29 mouse cellular contexts compared by ENCODE assay signal in the genomic region with DNA sequence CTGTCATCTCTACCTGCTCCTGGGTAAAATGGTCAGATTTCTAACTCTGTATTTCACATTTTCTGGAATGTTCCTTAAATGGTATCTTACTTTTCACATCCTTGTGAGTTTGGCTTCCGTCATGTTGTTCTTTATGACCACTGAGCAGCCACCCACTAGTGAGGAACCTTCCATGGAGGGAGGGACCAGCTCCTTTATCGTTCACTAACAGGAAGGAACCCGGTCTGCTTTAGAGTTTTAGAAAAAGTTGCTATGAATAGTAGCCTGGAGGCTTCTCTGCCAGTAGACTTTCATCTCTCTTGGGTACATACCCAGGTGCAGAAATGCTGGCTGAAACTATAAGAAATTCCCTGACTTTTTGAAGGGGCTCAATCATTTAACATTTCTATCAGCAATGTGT.
DNase-seq lines count a peak whose midpoint lies in the region; ATAC-seq and TF ChIP-seq lines count a peak whose summit lies in the region.
"Had no signal": no experiment of that assay in that cellular context is flagged by ENCODE, and none has a peak within 500 bp of the region (broad histone marks: within the 10 kb centered on the region; RNA-seq: fewer than 3 reads in every experiment).

No protein-coding gene starts in this region.

- peaks cover 82% of the 10 kb centered on the region for H3K4me1 ChIP-seq in liver, embryonic 12.5 days
- peaks cover 48% of the 10 kb centered on the region for H3K4me1 ChIP-seq in liver, embryonic 11.5 days (replicated peaks; ENCODE audit: control insufficient read depth, insufficient read depth, low read length)
- H3K4me1 ChIP-seq in liver, postnatal 0 days (ENCODE audit: insufficient read depth): peaks cover 59% of the 10 kb centered on the region
- H3K4me1 ChIP-seq: forebrain, embryonic 12.5 days; neural tube, embryonic 12.5 days had no signal

- no peak overlapping the region for H3K4me3 ChIP-seq in gastrocnemius, adult 2 months
- H3K4me3 ChIP-seq in liver, embryonic 12.5 days: no peak overlapping the region
- no peak overlapping the region for H3K4me3 ChIP-seq in liver, embryonic 11.5 days (ENCODE audit: low read depth, low read length)
- no peak overlapping the region for H3K4me3 ChIP-seq in liver, postnatal 0 days (ENCODE audit: low read depth, low read length)
- H3K4me3 ChIP-seq: forebrain, embryonic 12.5 days; hindbrain, embryonic 13.5 days; limb, embryonic 12.5 days; neural tube, embryonic 12.5 days had no signal

- 23% methylated on average over 3 of the region's 3 CpGs for WGBS in liver, embryonic 12.5 days (ENCODE audit: insufficient replicate concordance)
- WGBS in liver, embryonic 11.5 days: 44% methylated on average over 3 of the region's 3 CpGs
- 27% methylated on average over 3 of the region's 3 CpGs for WGBS in liver, postnatal 0 days (ENCODE audit: insufficient replicate concordance)

- H3K4me2 ChIP-seq in liver, embryonic 12.5 days: no peak overlapping the region
- no peak overlapping the region for H3K4me2 ChIP-seq in liver, embryonic 11.5 days
- H3K4me2 ChIP-seq in liver, postnatal 0 days (ENCODE audit: low read depth, low read length): no peak overlapping the region
- H3K4me2 ChIP-seq: forebrain, embryonic 12.5 days; heart, embryonic 11.5 days; hindbrain, embryonic 13.5 days; limb, embryonic 12.5 days; midbrain, embryonic 11.5 days; neural tube, embryonic 12.5 days had no signal

- intact Hi-C loops in gastrocnemius, adult 2 months (cut with DNase I): no loop called here

- H3K27me3 ChIP-seq in liver, embryonic 12.5 days (replicated peaks): no peaks in the 10 kb centered on the region
- no peaks in the 10 kb centered on the region for H3K27me3 ChIP-seq in liver, embryonic 11.5 days (replicated peaks; ENCODE audit: control insufficient read depth, insufficient read depth, low read length)
- no peaks in the 10 kb centered on the region for H3K27me3 ChIP-seq in liver, postnatal 0 days (ENCODE audit: insufficient read depth, low read length)
- H3K27me3 ChIP-seq: forebrain, embryonic 12.5 days; hindbrain, embryonic 13.5 days; limb, embryonic 12.5 days; neural tube, embryonic 12.5 days had no signal

- H3K36me3 ChIP-seq in liver, embryonic 12.5 days: no peaks in the 10 kb centered on the region
- no peaks in the 10 kb centered on the region for H3K36me3 ChIP-seq in liver, embryonic 11.5 days (ENCODE audit: control insufficient read depth, insufficient read depth, low read length)
- H3K36me3 ChIP-seq in liver, postnatal 0 days (replicated peaks; ENCODE audit: insufficient read depth, low read length): no peaks in the 10 kb centered on the region
- H3K36me3 ChIP-seq: forebrain, embryonic 12.5 days; hindbrain, embryonic 13.5 days; limb, embryonic 12.5 days; neural tube, embryonic 12.5 days had no signal

- TF ChIP-seq EP300 in liver, postnatal 0 days (IDR thresholded peaks at IDR 0.05; ENCODE audit: low read depth): peak; percentile 54; the same call in 1 of the 2 replicates

- H3K27ac ChIP-seq in gastrocnemius, adult 2 months: peak overlapping the region; percentile 16; the same call in 1 of the 2 replicates
- peak overlapping the region; percentile 55; the same call in 1 of the 2 replicates for H3K27ac ChIP-seq in liver, embryonic 12.5 days
- H3K27ac ChIP-seq in liver, embryonic 11.5 days (ENCODE audit: low read depth, low read length): no peak overlapping the region
- H3K27ac ChIP-seq in liver, postnatal 0 days (ENCODE audit: low read depth): peak overlapping the region; percentile 81
- H3K27ac ChIP-seq: forebrain, embryonic 12.5 days; hindbrain, embryonic 13.5 days; limb, embryonic 12.5 days; neural tube, embryonic 12.5 days had no signal

- DNase-seq in gastrocnemius, adult 2 months: no peak
- DNase-seq in gastrocnemius, postnatal 25 days: no peak
- no peak for DNase-seq in liver, embryonic 11.5 days (ENCODE audit: low spot score)
- DNase-seq in liver, postnatal 0 days: no peak
- DNase-seq in embryo, embryonic 9.5 days (ENCODE audit: extremely low spot score): no peak
- no peak for DNase-seq in urinary bladder, postnatal 10 days (ENCODE audit: low spot score)
- DNase-seq: adrenal gland, postnatal 25 days; cerebellum, adult 11-12 months; cerebellum, adult 9-11 months; gastrocnemius, postnatal 14 days; heart, adult 11 months; heart, postnatal 4 days; kidney, postnatal 4 days; layer of hippocampus, adult 9-11 months; lung, adult 18-20 months; lung, postnatal 4 days; right cerebral cortex, postnatal 4 days; thymus, adult 2 months had no signal

- H3K9ac ChIP-seq in liver, embryonic 12.5 days: no peak overlapping the region
- H3K9ac ChIP-seq in liver, embryonic 11.5 days (ENCODE audit: low read depth, low read length): no peak overlapping the region
- no peak overlapping the region for H3K9ac ChIP-seq in liver, postnatal 0 days (replicated peaks)
- H3K9ac ChIP-seq: forebrain, embryonic 12.5 days; hindbrain, embryonic 13.5 days; limb, embryonic 12.5 days; neural tube, embryonic 12.5 days had no signal

- ATAC-seq in liver, embryonic 12.5 days: peak; percentile 49
- no peak for ATAC-seq in liver, embryonic 11.5 days (replicated peaks; ENCODE audit: low FRiP score)
- ATAC-seq in erythroblast, adult 5-6 weeks (replicated peaks; ENCODE audit: low FRiP score, poor library complexity, severe bottlenecking): peak; percentile 51
- ATAC-seq in liver, postnatal 0 days: no peak
- ATAC-seq: lung, postnatal 0 days; midbrain, embryonic 16.5 days had no signal

- no peaks in the 10 kb centered on the region for H3K9me3 ChIP-seq in liver, embryonic 12.5 days (replicated peaks)
- no peaks in the 10 kb centered on the region for H3K9me3 ChIP-seq in liver, embryonic 11.5 days (ENCODE audit: control insufficient read depth, low read length)
- H3K9me3 ChIP-seq in liver, postnatal 0 days (ENCODE audit: low read length): no peaks in the 10 kb centered on the region
- H3K9me3 ChIP-seq: forebrain, embryonic 12.5 days; G1E; hindbrain, embryonic 13.5 days; limb, embryonic 12.5 days; neural tube, embryonic 12.5 days had no signal

- TF ChIP-seq CTCF in gastrocnemius, adult 2 months (IDR thresholded peaks at IDR 0.05): no peak
- TF ChIP-seq CTCF in liver, postnatal 0 days (IDR thresholded peaks at IDR 0.05; ENCODE audit: low read depth): no peak

Comparison
In these comparisons a context has a peak if more than half of its experiments do, and no peak if none do; other contexts are left out.
1. ATAC-seq: peak in liver, embryonic 12.5 days (single experiment) and erythroblast, adult 5-6 weeks (single experiment); none in liver, embryonic 11.5 days (single experiment) and liver, postnatal 0 days (single experiment).